Mouse (Mus musculus) liver, embryonic 16.5 days (tissue): ENCODE measurements around the gene Cacna1g. TPM values are rescaled to one million over a fixed set of nuclear protein-coding genes. Genes with fewer than 3 reads are reported as not detected.
A peak's percentile ranks its signal among the peaks of the same experiment; 100 is the strongest.

Source experiments
- ATAC-seq: fragments of 200-750 bp; cut with Nextera tagmentation; 2 replicates; pipeline ENCODE4 v1.8.0; 2017; ENCODE audit warnings: low read depth, mild to moderate bottlenecking, moderate number of reproducible peaks, moderate library complexity
- H3K27ac ChIP-seq: fragments of 300-500 bp; sonication (generic); 2 replicates; pipeline ENCODE4 v1.5.1; 2014; ENCODE audit warnings: mild to moderate bottlenecking, low read length
- H3K27me3 ChIP-seq: fragments of 300-500 bp; sonication (generic); 2 replicates; pipeline ENCODE4 v1.6.1; 2014; ENCODE audit warnings: low read depth, low read length, mixed read lengths; ENCODE audit not compliant: control insufficient read depth, insufficient read depth
- H3K36me3 ChIP-seq: fragments of 300-500 bp; sonication (generic); 2 replicates; pipeline ENCODE4 v1.6.1; 2014; ENCODE audit warnings: mild to moderate bottlenecking; ENCODE audit not compliant: control insufficient read depth, insufficient read depth
- H3K4me1 ChIP-seq: fragments of 300-500 bp; sonication (generic); 2 replicates; pipeline ENCODE4 v1.6.1; 2014; ENCODE audit warnings: low read depth, low read length, mixed read lengths; ENCODE audit not compliant: control insufficient read depth
- H3K4me2 ChIP-seq: fragments of 300-500 bp; sonication (generic); 2 replicates; pipeline ENCODE4 v1.6.1; 2014; ENCODE audit warnings: low read depth, low read length, mixed read lengths
- H3K4me3 ChIP-seq: fragments of 300-500 bp; sonication (generic); 2 replicates; pipeline ENCODE4 v1.5.1; 2014; ENCODE audit warnings: low read depth, mild to moderate bottlenecking, low read length
- H3K9ac ChIP-seq: fragments of 300-500 bp; sonication (generic); 2 replicates; pipeline ENCODE4 v1.6.1; 2014; ENCODE audit warnings: low read depth, low read length
- H3K9me3 ChIP-seq: fragments of 300-500 bp; sonication (generic); replicated peaks from 2 replicates; pipeline ENCODE4 v1.6.1; 2016; ENCODE audit warnings: low read length; ENCODE audit not compliant: control insufficient read depth
- WGBS: fragments of 180-500 bp; shearing (Covaris S2); extraction: QIAGEN DNeasy Blood & Tissue Kit; methylation state at CpG from one replicate; pipeline ENCODE4 v1.1.7; 2014; ENCODE audit not compliant: insufficient replicate concordance; 5-methylcytosine and 5-hydroxymethylcytosine counted together
- polyA plus RNA-seq: library from polyadenylated mRNA; unstranded; fragments of >200 nt; fragmentation: Nextera tagmentation; extraction: Ambion mirVana; gene quantifications from 2 replicates; pipeline ENCODE4 v1.2.1, GENCODE M21; 2015

Gene Cacna1g
- polyA plus RNA-seq, 1 experiment from 2014 or later: 1.9 TPM

- Histone ChIP-seq H3K27me3 (peaks cover 3% of the 10 kb centered on the region), H3K4me1 (peaks cover 5% of the 10 kb centered on the region), H3K27ac (no peak overlapping the region), H3K4me2 (no peak overlapping the region), H3K4me3 (no peak overlapping the region), H3K36me3 (no peaks in the 10 kb centered on the region), H3K9me3 (no peaks in the 10 kb centered on the region), H3K9ac (no peak overlapping the region)
- ATAC-seq: no peak
- 75% methylated on average over 11 of the region's 11 CpGs for WGBS
Observed at GRCm38 (mm10) chr11:94461856-94462255, 12.1 kb downstream of the Cacna1g start.

DNA sequence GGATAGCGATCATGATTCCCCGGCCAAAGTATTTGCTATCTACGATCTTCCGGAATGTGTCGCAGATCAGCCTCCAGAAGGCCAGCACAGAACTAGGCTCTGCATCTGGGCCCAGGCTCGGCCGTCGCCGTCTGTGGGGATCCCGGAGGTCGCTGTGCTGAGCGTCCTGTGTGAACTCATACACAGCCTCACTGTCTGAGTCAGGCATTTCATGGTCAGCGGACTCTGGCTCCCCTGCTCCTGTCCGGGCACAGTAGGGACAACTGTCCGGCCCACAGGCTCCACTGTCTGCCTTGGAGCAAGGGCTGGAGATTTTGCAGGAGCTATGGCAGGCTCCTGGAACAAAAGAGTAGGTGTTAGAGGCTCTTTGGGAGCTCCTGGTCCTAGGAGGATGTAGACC, 17.0 kb downstream of the Cacna1g start:
- Histone ChIP-seq H3K9me3 (no peaks in the 10 kb centered on the region), H3K4me2 (peak overlapping the region; percentile 54; the same call in 1 of the 2 replicates), H3K4me3 (no peak overlapping the region), H3K36me3 (no peaks in the 10 kb centered on the region), H3K4me1 (peaks cover 22% of the 10 kb centered on the region), H3K27ac (peak overlapping the region; percentile 57; the same call in 1 of the 2 replicates), H3K9ac (no peak overlapping the region), H3K27me3 (peaks cover 2% of the 10 kb centered on the region; the same call in 1 of the 2 replicates)
- 74% methylated on average over 15 of the region's 15 CpGs for WGBS
- no peak for ATAC-seq

DNA sequence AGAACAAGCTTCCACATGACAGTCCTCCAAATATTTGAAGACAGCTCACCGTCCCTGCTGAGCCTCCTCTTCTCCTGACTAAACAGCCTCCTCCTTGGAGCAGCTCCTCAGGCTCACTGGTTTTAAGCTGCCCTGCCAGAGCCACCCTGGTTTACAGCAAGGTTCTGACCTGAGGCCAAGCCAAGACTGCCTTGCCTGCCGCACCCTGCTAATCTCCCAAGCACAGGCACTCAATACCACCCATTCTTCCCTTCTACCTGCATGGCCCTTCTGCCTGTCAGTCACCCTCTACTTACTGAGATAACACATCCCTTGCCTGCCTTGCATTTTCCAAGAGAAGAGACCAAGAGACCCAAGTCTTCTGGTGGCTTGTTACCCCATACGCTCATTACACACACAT, 17.7 kb downstream of the Cacna1g start:
- H3K4me1 ChIP-seq: peaks cover 22% of the 10 kb centered on the region
- peak overlapping the region; percentile 54 for H3K4me2 ChIP-seq
- no peaks in the 10 kb centered on the region for H3K36me3 ChIP-seq
- no peaks in the 10 kb centered on the region for H3K9me3 ChIP-seq
- peak; percentile 95 for ATAC-seq
- peak overlapping the region; percentile 53 for H3K4me3 ChIP-seq
- 34% methylated on average over 3 of the region's 3 CpGs for WGBS
- peak overlapping the region; percentile 52 for H3K9ac ChIP-seq
- peak overlapping the region; percentile 83 for H3K27ac ChIP-seq
- H3K27me3 ChIP-seq: peaks cover 2% of the 10 kb centered on the region; the same call in 1 of the 2 replicates

GRCm38 (mm10) chr11:94455161-94455820, 18.7 kb downstream of the Cacna1g start:
- no peaks in the 10 kb centered on the region for H3K9me3 ChIP-seq
- no peaks in the 10 kb centered on the region for H3K36me3 ChIP-seq
- H3K9ac ChIP-seq: peak overlapping the region; percentile 37
- H3K4me1 ChIP-seq: peaks cover 22% of the 10 kb centered on the region
- peak overlapping the region; percentile 53 for H3K4me3 ChIP-seq
- WGBS: 51% methylated on average over 10 of the region's 10 CpGs
- peak; percentile 50; the same call in 1 of the 2 replicates for ATAC-seq
- peak overlapping the region; percentile 54 for H3K4me2 ChIP-seq
- H3K27me3 ChIP-seq: peaks cover 2% of the 10 kb centered on the region; the same call in 1 of the 2 replicates
- H3K27ac ChIP-seq: peak overlapping the region; percentile 83; the same call in 1 of the 2 replicates

GRCm38 (mm10) chr11:94454756-94455155, 19.2 kb downstream of the Cacna1g start:
- Histone ChIP-seq H3K4me3 (peak overlapping the region; percentile 53), H3K27me3 (peaks cover 2% of the 10 kb centered on the region; the same call in 1 of the 2 replicates), H3K9ac (no peak overlapping the region), H3K4me1 (peaks cover 22% of the 10 kb centered on the region), H3K36me3 (no peaks in the 10 kb centered on the region), H3K9me3 (no peaks in the 10 kb centered on the region), H3K27ac (no peak overlapping the region), H3K4me2 (peak overlapping the region; percentile 54)
- 50% methylated on average over 5 of the region's 5 CpGs for WGBS
- ATAC-seq: no peak

- Histone ChIP-seq H3K27me3 (peaks cover 2% of the 10 kb centered on the region; the same call in 1 of the 2 replicates), H3K36me3 (no peaks in the 10 kb centered on the region), H3K9ac (no peak overlapping the region), H3K4me2 (no peak overlapping the region), H3K9me3 (no peaks in the 10 kb centered on the region), H3K4me3 (no peak overlapping the region), H3K27ac (no peak overlapping the region), H3K4me1 (peaks cover 14% of the 10 kb centered on the region)
- ATAC-seq: no peak
- 57% methylated on average over 12 of the region's 12 CpGs for WGBS
Observed at GRCm38 (mm10) chr11:94451091-94451773, 22.8 kb downstream of the Cacna1g start.

- Histone ChIP-seq H3K9me3 (no peaks in the 10 kb centered on the region), H3K27me3 (no peaks in the 10 kb centered on the region), H3K4me2 (no peak overlapping the region), H3K4me1 (peaks cover 4% of the 10 kb centered on the region), H3K27ac (no peak overlapping the region), H3K9ac (no peak overlapping the region), H3K36me3 (no peaks in the 10 kb centered on the region), H3K4me3 (no peak overlapping the region)
- 46% methylated on average over 5 of the region's 5 CpGs for WGBS
- no peak for ATAC-seq
Observed at GRCm38 (mm10) chr11:94449886-94450285, 24.1 kb downstream of the Cacna1g start.

GRCm38 (mm10) chr11:94449239-94449638, 24.8 kb downstream of the Cacna1g start:
- Histone ChIP-seq H3K4me3 (no peak overlapping the region), H3K36me3 (no peaks in the 10 kb centered on the region), H3K4me1 (no peaks in the 10 kb centered on the region), H3K27ac (no peak overlapping the region), H3K9me3 (no peaks in the 10 kb centered on the region), H3K4me2 (no peak overlapping the region), H3K9ac (no peak overlapping the region), H3K27me3 (no peaks in the 10 kb centered on the region; the same call in 1 of the 2 replicates)
- WGBS: 60% methylated on average over 7 of the region's 8 CpGs
- ATAC-seq: no peak

GRCm38 (mm10) chr11:94447017-94447416, 27.0 kb downstream of the Cacna1g start:
- 17% methylated on average over 3 of the region's 3 CpGs for WGBS
- Histone ChIP-seq H3K27ac (no peak overlapping the region), H3K36me3 (no peaks in the 10 kb centered on the region), H3K27me3 (peaks cover 4% of the 10 kb centered on the region; the same call in 1 of the 2 replicates), H3K9ac (no peak overlapping the region), H3K4me3 (no peak overlapping the region), H3K9me3 (no peaks in the 10 kb centered on the region), H3K4me1 (no peaks in the 10 kb centered on the region), H3K4me2 (no peak overlapping the region)
- ATAC-seq: no peak
